Mouse (Mus musculus): ENCODE results near the gene Ring1. TPM values are rescaled to one million over a fixed set of nuclear protein-coding genes. Genes with fewer than 3 reads are reported as not detected.
"Not testable (repeated sequence)": the region's sequence is repeated elsewhere in the genome, so short reads cannot be mapped to it uniquely, and the experiment has no call there.

The Ring1 gene
- polyA plus RNA-seq, 1 experiment from 2014 or later: 18.9 TPM

- H3K4me2 ChIP-seq: peak overlapping the region; percentile 67
- H3K4me3 ChIP-seq: peak overlapping the region; percentile 52
- H3K27me3 ChIP-seq: peaks cover 45% of the 10 kb centered on the region
- H3K9ac ChIP-seq, H3K36me3 ChIP-seq, H3K9me3 ChIP-seq: not testable (repeated sequence)
- under 1% methylated on average over 27 of the region's 27 CpGs for WGBS
- H3K27ac ChIP-seq: peak overlapping the region; percentile 91
- peaks cover 24% of the 10 kb centered on the region for H3K4me1 ChIP-seq
- peak; percentile 87 for ATAC-seq (ENCODE audit: insufficient number of reproducible peaks, low FRiP score, low TSS enrichment, low read depth)
These were observed 43.1 kb downstream of the Ring1 start for GRCm38 (mm10) chr17:33981192-33981909.

- Histone ChIP-seq H3K9me3 (no peaks in the 10 kb centered on the region), H3K4me3 (peak overlapping the region; percentile 52; the same call in 1 of the 2 replicates), H3K27me3 (peaks cover 54% of the 10 kb centered on the region), H3K36me3 (no peaks in the 10 kb centered on the region), H3K9ac (no peak overlapping the region), H3K27ac (peak overlapping the region; percentile 54), H3K4me2 (peak overlapping the region; percentile 67), H3K4me1 (peaks cover 24% of the 10 kb centered on the region)
- 74% methylated on average over 19 of the region's 19 CpGs for WGBS
- ATAC-seq (ENCODE audit: insufficient number of reproducible peaks, low FRiP score, low TSS enrichment, low read depth): no peak
These were observed 44.1 kb downstream of the Ring1 start for GRCm38 (mm10) chr17:33980181-33981035.

GRCm38 (mm10) chr17:33979512-33980050 lies 44.9 kb downstream of the Ring1 start:
- Histone ChIP-seq H3K9ac (no peak overlapping the region), H3K9me3 (no peaks in the 10 kb centered on the region), H3K27me3 (peaks cover 55% of the 10 kb centered on the region), H3K27ac (no peak overlapping the region), H3K36me3 (no peaks in the 10 kb centered on the region), H3K4me1 (peaks cover 24% of the 10 kb centered on the region), H3K4me3 (no peak overlapping the region), H3K4me2 (no peak overlapping the region)
- 69% methylated on average over 6 of the region's 6 CpGs for WGBS
- ATAC-seq (ENCODE audit: insufficient number of reproducible peaks, low FRiP score, low TSS enrichment, low read depth): no peak

GRCm38 (mm10) chr17:33978631-33979031 lies 45.8 kb downstream of the Ring1 start:
- peak overlapping the region; percentile 35 for H3K4me3 ChIP-seq
- H3K9ac ChIP-seq: 0 out of 2 replicates have a peak overlapping the region, but pooled peaks have one; percentile 18
- H3K9me3 ChIP-seq: no peaks in the 10 kb centered on the region
- peaks cover 62% of the 10 kb centered on the region for H3K27me3 ChIP-seq
- WGBS: 1% methylated on average over 17 of the region's 17 CpGs
- no peak overlapping the region for H3K27ac ChIP-seq
- H3K36me3 ChIP-seq: no peaks in the 10 kb centered on the region
- peaks cover 24% of the 10 kb centered on the region for H3K4me1 ChIP-seq
- peak; percentile 21; the same call in 1 of the 2 replicates for ATAC-seq (ENCODE audit: insufficient number of reproducible peaks, low FRiP score, low TSS enrichment, low read depth)
- H3K4me2 ChIP-seq: peak overlapping the region; percentile 52

- 1% methylated on average over 57 of the region's 57 CpGs for WGBS
These were observed 46.5 kb downstream of the Ring1 start for GRCm38 (mm10) chr17:33977861-33978557.

GRCm38 (mm10) chr17:33973572-33973971 lies 50.9 kb downstream of the Ring1 start:
- Histone ChIP-seq H3K4me1 (peaks cover 10% of the 10 kb centered on the region), H3K36me3 (no peaks in the 10 kb centered on the region), H3K9ac (no peak overlapping the region), H3K27me3 (peaks cover 46% of the 10 kb centered on the region), H3K27ac (no peak overlapping the region), H3K4me3 (no peak overlapping the region), H3K4me2 (no peak overlapping the region), H3K9me3 (no peaks in the 10 kb centered on the region)
- WGBS: 58% methylated on average over 3 of the region's 3 CpGs
- no peak for ATAC-seq (ENCODE audit: insufficient number of reproducible peaks, low FRiP score, low TSS enrichment, low read depth)

More at GRCm38 (mm10) chr17:33977861-33978557, 46.5 kb downstream of the Ring1 start:
- Histone ChIP-seq H3K36me3 (no peaks in the 10 kb centered on the region), H3K9me3 (no peaks in the 10 kb centered on the region), H3K4me2 (peak overlapping the region; percentile 52), H3K27me3 (peaks cover 68% of the 10 kb centered on the region), H3K4me1 (peaks cover 24% of the 10 kb centered on the region), H3K27ac (no peak overlapping the region), H3K9ac (0 out of 2 replicates have a peak overlapping the region, but pooled peaks have one; percentile 18), H3K4me3 (peak overlapping the region; percentile 35)
- no peak for ATAC-seq (ENCODE audit: insufficient number of reproducible peaks, low FRiP score, low TSS enrichment, low read depth)

GRCm38 (mm10) chr17:33972691-33973090 lies 51.8 kb downstream of the Ring1 start:
- Histone ChIP-seq H3K4me3 (no peak overlapping the region), H3K27ac (no peak overlapping the region), H3K9ac (no peak overlapping the region), H3K4me2 (no peak overlapping the region), H3K9me3 (no peaks in the 10 kb centered on the region), H3K36me3 (no peaks in the 10 kb centered on the region), H3K27me3 (peaks cover 37% of the 10 kb centered on the region), H3K4me1 (peaks cover 1% of the 10 kb centered on the region; the same call in 1 of the 2 replicates)
- 0% methylated on average over 1 of the region's 1 CpGs for WGBS
- no peak for ATAC-seq (ENCODE audit: insufficient number of reproducible peaks, low FRiP score, low TSS enrichment, low read depth)

MicroRNAs encoded within 50 kb of the gene (microRNA counts, 519-probe panel; counts per million panel counts)
- not detected for microRNA mmu-miR-219

Small RNAs within 50 kb of the gene (microRNA-seq; reads per million reads assigned to microRNA genes)
- 0.61 reads per million for gene Mir219a-1
- gene Mir219c: not detected

Other genes with a start within 250 kb of the Ring1 start
- 53.1 and 62.9 TPM in 2 replicates for gene Angptl4, start 242.8 kb downstream of the Ring1 start, polyA plus RNA-seq (2015; fragmentation: Nextera tagmentation; extraction: Ambion mirVana)
- 29.4 and 32.3 TPM in 2 replicates for gene Kank3, start 214.2 kb downstream of the Ring1 start, polyA plus RNA-seq (2015; fragmentation: Nextera tagmentation; extraction: Ambion mirVana)
- gene Rps28, start 200.1 kb downstream of the Ring1 start, polyA plus RNA-seq (2015; fragmentation: Nextera tagmentation; extraction: Ambion mirVana): 716 and 1,053 TPM in 2 replicates
- 404 and 428 TPM in 2 replicates for gene Ndufa7, start 200.1 kb downstream of the Ring1 start, polyA plus RNA-seq (2015; fragmentation: Nextera tagmentation; extraction: Ambion mirVana)
- gene Cd320, start 181.6 kb downstream of the Ring1 start, polyA plus RNA-seq (2015; fragmentation: Nextera tagmentation; extraction: Ambion mirVana): 53.1 and 54.8 TPM in 2 replicates
- gene Gm7029, start 150.8 kb downstream of the Ring1 start, polyA plus RNA-seq (2015; fragmentation: Nextera tagmentation; extraction: Ambion mirVana): not detected in 2 replicates
- gene Kifc1, start 134.0 kb downstream of the Ring1 start, polyA plus RNA-seq (2015; fragmentation: Nextera tagmentation; extraction: Ambion mirVana): 3.5 and 7.7 TPM in 2 replicates
- 0.19 and 0.30 TPM in 2 replicates for gene Platr17, start 119.5 kb downstream of the Ring1 start, polyA plus RNA-seq (2015; fragmentation: Nextera tagmentation; extraction: Ambion mirVana)
- gene Daxx, start 115.3 kb downstream of the Ring1 start, polyA plus RNA-seq (2015; fragmentation: Nextera tagmentation; extraction: Ambion mirVana): 47.2 and 55.7 TPM in 2 replicates
- 42.1 and 46.3 TPM in 2 replicates for gene Tapbp, start 108.8 kb downstream of the Ring1 start, polyA plus RNA-seq (2015; fragmentation: Nextera tagmentation; extraction: Ambion mirVana)
- 14.0 and 15.5 TPM in 2 replicates for gene Zbtb22, start 108.8 kb downstream of the Ring1 start, polyA plus RNA-seq (2015; fragmentation: Nextera tagmentation; extraction: Ambion mirVana)
- gene Rgl2, start 95.1 kb downstream of the Ring1 start, polyA plus RNA-seq (2015; fragmentation: Nextera tagmentation; extraction: Ambion mirVana): 51.8 and 58.5 TPM in 2 replicates
- gene Pfdn6, start 84.3 kb downstream of the Ring1 start, polyA plus RNA-seq (2015; fragmentation: Nextera tagmentation; extraction: Ambion mirVana): 132 and 139 TPM in 2 replicates
- 31.4 and 36.0 TPM in 2 replicates for gene Wdr46, start 84.0 kb downstream of the Ring1 start, polyA plus RNA-seq (2015; fragmentation: Nextera tagmentation; extraction: Ambion mirVana)
- gene B3galt4, start 73.2 kb downstream of the Ring1 start, polyA plus RNA-seq (2015; fragmentation: Nextera tagmentation; extraction: Ambion mirVana): 5.9 and 8.3 TPM in 2 replicates
- 46.5 and 50.4 TPM in 2 replicates for gene Vps52, start 68.9 kb downstream of the Ring1 start, polyA plus RNA-seq (2015; fragmentation: Nextera tagmentation; extraction: Ambion mirVana)
- gene Rps18, start 68.7 kb downstream of the Ring1 start, polyA plus RNA-seq (2015; fragmentation: Nextera tagmentation; extraction: Ambion mirVana): 1,572 and 1,837 TPM in 2 replicates
- 25.5 and 31.3 TPM in 2 replicates for gene H2-K1, start 24.3 kb downstream of the Ring1 start, polyA plus RNA-seq (2015; fragmentation: Nextera tagmentation; extraction: Ambion mirVana)
- 45.0 and 50.3 TPM in 2 replicates for gene H2-Ke6, start 3.4 kb upstream of the Ring1 start, polyA plus RNA-seq (2015; fragmentation: Nextera tagmentation; extraction: Ambion mirVana)
- gene Slc39a7, start 7.0 kb upstream of the Ring1 start, polyA plus RNA-seq (2015; fragmentation: Nextera tagmentation; extraction: Ambion mirVana): 258 and 259 TPM in 2 replicates
- 44.4 and 52.5 TPM in 2 replicates for gene Rxrb, start 7.1 kb upstream of the Ring1 start, polyA plus RNA-seq (2015; fragmentation: Nextera tagmentation; extraction: Ambion mirVana)
- gene Col11a2, start 14.8 kb upstream of the Ring1 start, polyA plus RNA-seq (2015; fragmentation: Nextera tagmentation; extraction: Ambion mirVana): 94.4 and 96.5 TPM in 2 replicates
- 0.61 and 0.79 TPM in 2 replicates for gene H2-Oa, start 67.7 kb upstream of the Ring1 start, polyA plus RNA-seq (2015; fragmentation: Nextera tagmentation; extraction: Ambion mirVana)
- 13.4 and 15.2 TPM in 2 replicates for gene H2-DMa, start 94.9 kb upstream of the Ring1 start, polyA plus RNA-seq (2015; fragmentation: Nextera tagmentation; extraction: Ambion mirVana)
- gene Brd2, start 98.0 kb upstream of the Ring1 start, polyA plus RNA-seq (2015; fragmentation: Nextera tagmentation; extraction: Ambion mirVana): 104 and 112 TPM in 2 replicates
- 0.37 and 0.38 TPM in 2 replicates for gene H2-DMb2, start 118.6 kb upstream of the Ring1 start, polyA plus RNA-seq (2015; fragmentation: Nextera tagmentation; extraction: Ambion mirVana)
- gene H2-DMb1, start 128.4 kb upstream of the Ring1 start, polyA plus RNA-seq (2015; fragmentation: Nextera tagmentation; extraction: Ambion mirVana): 2.6 and 3.3 TPM in 2 replicates
- gene Tap1, start 162.9 kb upstream of the Ring1 start, polyA plus RNA-seq (2015; fragmentation: Nextera tagmentation; extraction: Ambion mirVana): 13.2 and 13.4 TPM in 2 replicates
- 3.1 and 3.4 TPM in 2 replicates for gene Psmb9, start 163.1 kb upstream of the Ring1 start, polyA plus RNA-seq (2015; fragmentation: Nextera tagmentation; extraction: Ambion mirVana)
- gene Psmb8, start 173.0 kb upstream of the Ring1 start, polyA plus RNA-seq (2015; fragmentation: Nextera tagmentation; extraction: Ambion mirVana): 11.7 and 12.1 TPM in 2 replicates
- gene Tap2, start 178.8 kb upstream of the Ring1 start, polyA plus RNA-seq (2015; fragmentation: Nextera tagmentation; extraction: Ambion mirVana): 5.9 and 6.1 TPM in 2 replicates
- gene H2-Ob, start 214.2 kb upstream of the Ring1 start, polyA plus RNA-seq (2015; fragmentation: Nextera tagmentation; extraction: Ambion mirVana): 0.32 TPM in 1 of 2 replicates, not detected in the other
- 5.8 and 7.5 TPM in 2 replicates for gene H2-Ab1, start 233.0 kb upstream of the Ring1 start, polyA plus RNA-seq (2015; fragmentation: Nextera tagmentation; extraction: Ambion mirVana)

Data from limb, embryonic 15.5 days (tissue).